Mouse (Mus musculus) embryo, embryonic 11.5 days (tissue): Measurements from ENCODE around the gene Fgfr2.

Experiments used
- DNase-seq: peaks from one replicate; pipeline ENCODE4 v3.0.0-alpha.2; 2012; ENCODE audit warnings: low read depth, low spot score

The Fgfr2 gene

DNA sequence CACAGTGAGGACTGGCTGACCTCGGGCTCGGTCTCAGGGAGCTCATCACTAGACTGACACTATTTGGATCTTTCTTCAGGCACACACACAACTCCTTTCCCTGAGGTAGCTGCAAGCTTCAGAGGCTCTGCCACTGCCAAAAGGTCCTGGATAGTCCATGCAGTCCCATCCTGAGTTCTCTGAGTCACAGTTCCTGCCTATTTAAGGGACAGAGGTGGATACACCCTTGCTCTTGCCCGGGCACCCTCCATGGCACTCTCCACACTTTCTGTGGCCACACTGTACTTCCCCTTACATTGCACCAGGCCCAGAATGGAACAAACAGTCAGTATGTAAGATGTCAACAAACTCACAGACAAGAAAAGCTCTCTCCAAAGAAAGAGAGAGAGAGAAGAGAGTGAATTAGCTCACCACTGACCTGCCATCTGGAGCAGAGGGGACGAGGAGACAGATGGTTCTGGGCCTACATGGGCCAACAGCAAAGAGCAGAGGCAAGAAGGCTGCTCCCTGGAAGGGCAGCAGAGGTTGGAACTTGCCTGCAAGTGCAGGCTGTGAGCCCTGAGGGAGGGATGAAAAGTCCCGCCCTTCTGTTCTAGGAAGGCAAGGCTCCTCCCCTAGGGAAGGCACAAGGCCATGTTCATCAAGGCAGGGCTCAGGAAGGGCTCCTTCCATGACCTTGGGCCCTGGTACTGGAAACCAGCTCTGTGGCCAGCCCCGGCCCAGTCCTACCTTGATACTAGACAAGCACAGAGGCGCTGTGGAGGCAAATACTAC lies 346.6 kb downstream of the Fgfr2 start:
- DNase-seq = no peak

DNA sequence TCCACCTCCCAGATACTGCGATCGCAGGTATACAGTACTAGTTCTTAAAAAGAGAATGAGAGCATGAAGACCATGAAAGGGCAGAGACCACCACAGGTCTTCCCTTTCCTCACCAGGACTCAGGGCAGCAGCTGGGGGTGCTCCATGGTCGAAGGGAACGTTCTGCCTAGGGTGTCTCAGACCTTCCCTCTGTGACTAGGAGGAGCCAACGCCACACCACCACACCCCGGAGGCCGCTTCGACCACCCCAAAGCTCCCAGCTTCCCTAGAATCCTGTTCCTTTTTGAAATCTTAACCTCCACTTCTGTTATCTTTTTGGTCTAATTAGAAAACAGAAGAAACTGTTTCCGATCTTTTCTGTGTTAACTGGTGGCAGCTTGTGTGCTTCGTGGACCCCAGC lies 347.2 kb downstream of the Fgfr2 start:
- DNase-seq = no peak

DNA sequence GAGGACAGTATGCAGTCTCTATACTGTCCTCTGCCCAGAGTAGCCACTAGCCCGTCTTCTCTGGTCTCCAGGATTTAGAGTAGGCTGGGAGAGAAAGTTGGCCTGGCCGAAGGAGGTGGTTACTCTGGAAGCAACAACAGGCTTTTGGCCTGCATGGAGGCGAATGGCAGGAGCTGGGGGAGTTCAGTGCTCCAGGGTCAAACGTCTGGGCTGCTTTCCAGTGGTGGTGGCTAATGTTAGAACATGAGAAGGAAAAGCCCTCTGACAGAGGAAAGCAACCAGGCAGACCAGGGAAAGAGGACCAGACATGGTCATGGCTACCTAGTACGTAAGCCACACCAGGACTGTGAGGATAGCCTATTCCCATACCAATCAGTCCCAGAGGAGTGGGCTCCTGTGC lies 347.8 kb downstream of the Fgfr2 start:
- DNase-seq = no peak

DNA sequence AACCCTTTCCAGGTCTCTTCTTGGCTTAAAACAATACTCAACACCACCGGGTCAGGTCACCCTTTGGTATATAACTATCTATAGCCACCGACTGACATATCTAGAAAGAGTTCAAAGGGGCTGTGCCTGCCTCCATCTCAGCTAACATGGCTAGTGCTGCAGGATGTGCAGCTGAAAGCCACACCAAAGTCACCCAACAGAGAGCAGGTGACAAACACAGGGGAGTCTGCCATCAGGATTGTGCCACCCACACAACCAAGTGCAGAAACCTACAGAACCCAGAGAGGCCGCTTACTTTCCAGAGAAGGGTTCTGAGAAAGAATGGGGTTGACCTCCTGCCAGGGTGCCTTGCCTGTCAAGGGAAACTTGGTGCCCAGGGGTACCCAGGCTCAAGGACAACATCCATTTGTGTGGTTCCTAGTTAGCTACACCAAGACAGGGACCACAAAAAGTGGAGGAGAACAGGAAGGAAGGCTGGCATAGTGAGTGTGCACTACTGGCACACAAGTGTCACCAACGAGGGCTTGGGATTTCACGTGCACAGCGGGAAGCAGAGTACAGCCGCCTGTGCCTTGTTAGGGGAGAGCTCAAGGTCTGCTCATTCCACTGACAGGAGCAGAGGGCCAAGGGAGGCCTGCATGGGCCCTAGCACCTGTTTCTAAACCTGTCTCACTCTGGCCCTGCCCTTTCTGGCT lies 350.0 kb downstream of the Fgfr2 start:
- no peak for DNase-seq

DNA sequence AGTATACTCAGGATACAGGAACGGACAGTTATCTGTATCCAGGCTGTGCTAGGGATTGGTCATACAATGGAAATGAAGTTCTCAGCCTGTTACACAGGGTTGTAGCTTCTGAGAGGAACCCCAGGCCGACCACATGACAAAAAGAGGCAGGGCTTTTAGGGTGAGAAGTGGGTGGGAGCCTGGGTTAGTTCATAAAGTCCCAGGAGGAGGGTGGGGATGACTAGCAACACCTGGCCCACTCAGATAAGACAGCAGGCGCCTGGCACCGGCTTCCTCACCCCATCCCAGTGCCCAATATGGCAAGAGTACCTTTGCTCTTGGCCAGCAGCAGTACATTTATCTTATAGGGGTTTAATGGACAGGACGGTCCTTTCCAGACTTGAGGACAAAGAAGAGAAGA lies 350.7 kb downstream of the Fgfr2 start:
- no peak for DNase-seq

DNA sequence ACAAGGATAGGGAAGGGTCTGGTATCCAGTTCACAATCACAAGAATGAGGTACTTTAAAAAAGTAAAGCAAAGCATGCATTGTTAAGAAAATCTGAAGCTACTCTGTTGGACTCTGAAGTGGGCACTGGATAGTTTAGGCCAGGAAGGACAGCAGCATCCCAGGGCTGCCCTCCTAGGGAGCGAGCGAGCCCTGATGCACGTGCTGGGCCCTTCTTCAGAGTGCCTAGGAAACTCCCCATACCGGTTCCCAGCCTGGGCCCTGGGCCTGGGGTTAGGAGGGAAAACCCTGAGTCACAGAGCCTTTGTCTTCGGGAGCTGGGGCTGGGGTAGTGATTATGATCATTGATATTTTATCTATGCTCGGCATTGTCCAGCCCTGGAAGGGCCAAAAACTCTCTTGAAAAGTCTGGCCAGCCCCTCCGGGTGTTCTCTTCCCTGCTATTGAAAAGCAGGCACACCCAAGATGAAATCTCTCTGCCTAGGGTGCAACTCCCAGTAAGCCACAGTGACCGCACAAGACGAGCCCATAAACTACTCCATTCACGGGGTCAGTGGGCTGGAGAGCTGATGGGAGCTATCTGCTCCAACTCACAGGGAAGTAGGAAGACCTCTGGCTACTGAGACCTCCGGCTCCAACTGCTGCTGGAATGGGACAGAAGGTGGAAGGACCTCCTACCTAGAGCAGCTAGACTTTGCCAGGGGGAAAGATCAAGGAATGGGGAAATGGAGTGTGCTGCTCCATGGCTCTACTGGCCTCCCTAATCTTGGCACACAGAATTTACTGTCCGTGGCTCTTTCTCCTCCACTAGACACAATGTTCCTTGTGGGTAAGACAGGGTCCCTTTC lies 354.4 kb downstream of the Fgfr2 start:
- DNase-seq = no peak

DNA sequence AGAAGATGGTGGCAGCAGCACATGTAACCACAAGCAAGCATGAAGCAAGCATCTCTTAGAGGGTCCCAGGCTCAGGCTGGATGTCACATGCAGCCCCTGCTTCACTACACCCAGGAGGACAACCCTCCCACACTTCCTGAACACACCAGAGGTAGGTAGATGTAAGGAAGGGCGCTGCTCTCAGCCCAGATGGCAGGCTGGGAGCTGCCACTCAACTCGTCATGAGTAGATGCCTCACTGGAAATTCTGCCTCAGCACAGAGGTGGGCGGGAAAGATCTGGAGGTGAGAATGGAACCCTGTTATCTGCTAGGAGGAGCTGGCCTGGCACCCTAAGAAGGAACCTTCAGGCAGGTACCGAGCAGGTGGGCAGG lies 355.2 kb downstream of the Fgfr2 start:
- no peak for DNase-seq

DNA sequence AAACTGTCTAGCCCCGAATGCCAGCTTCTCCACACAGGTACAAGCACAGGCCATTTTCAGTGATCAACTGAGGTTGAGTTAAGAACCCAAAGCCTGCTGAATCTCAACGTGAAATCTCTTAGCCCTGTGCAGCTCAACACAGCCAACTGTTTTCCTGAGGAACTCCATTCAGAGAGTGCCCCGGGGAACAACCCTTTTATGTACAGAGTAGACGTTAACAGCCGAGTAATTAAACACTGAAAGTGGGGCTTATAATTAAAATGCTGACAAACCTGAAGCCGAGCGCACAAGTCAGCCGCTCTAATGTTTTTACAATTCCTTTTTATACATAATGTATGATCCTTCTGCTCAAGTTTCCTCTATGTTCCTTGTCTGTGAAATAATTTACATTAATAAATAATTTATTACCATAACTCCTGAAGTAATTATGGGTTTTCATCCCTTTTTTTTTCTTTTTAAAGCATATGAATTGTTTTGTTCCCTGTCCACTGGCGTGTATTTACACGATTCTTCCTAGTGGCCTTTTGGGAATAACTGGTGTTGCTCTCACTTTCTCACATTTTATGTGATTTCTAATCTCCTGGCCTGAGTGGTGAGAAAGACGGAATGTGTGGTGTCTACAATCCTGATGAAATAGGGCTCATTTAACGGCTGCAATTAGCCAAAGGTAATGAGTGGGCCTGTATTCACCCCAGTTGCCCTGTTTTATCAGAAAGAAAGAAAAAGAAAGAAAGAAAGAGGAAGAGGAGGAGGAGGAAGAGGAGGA lies 355.7 kb downstream of the Fgfr2 start:
- DNase-seq = no peak

DNA sequence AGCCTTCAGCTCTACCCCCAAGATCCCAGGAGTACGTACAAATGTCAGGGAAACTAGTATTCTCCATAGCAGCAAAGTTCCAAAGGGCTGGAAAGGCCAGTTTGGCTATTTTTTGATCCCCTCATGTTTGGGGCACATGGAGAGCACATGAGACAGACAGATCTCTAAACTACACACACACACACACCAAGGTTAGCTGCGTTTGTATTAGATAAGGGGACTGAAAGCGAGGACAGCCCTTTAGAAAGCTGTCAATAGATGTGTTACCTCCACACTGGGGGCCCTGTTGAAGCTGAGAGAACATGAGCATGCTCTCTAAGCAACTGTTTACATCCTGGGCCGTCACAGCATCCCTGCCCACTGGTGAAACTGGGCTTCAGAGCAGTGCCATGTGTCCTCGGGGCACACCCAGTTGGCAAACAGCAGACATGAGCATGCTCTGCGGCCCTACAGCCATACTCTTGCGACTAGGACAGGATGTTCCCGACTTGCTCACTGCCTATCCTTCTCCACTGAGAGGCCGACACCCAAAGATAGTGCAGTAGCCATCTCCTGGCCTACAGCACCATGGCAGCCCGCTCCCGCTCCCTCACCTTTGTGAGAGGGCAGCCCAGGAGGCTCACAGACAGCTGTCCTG lies 356.8 kb downstream of the Fgfr2 start:
- no peak for DNase-seq

DNA sequence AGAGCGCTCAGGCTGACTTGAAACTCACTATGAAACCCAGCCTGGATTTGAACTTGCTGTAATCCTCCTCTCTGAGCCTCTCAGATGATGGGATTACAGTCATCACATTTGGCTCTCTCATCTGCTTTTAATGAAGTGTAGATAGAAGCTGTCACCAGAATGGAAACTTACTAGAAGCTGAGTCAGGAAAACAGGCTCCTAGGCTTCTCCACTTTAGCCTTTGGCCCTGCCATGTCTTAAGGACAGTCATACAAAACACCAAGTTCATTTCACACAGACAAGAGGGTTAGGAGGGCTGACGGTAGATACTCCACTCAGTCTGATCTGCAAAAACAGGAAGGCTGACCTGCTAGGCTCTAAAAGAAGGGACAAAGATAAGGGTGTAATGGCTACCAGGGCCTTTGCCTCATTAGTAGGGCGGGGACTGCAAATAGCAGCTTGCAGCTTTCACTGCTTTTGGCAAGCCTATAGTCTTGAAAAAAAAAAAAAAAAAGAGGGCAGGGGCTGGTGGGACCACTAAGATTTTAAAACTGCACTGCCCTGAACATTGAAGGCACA lies 357.4 kb downstream of the Fgfr2 start:
- no peak for DNase-seq

DNA sequence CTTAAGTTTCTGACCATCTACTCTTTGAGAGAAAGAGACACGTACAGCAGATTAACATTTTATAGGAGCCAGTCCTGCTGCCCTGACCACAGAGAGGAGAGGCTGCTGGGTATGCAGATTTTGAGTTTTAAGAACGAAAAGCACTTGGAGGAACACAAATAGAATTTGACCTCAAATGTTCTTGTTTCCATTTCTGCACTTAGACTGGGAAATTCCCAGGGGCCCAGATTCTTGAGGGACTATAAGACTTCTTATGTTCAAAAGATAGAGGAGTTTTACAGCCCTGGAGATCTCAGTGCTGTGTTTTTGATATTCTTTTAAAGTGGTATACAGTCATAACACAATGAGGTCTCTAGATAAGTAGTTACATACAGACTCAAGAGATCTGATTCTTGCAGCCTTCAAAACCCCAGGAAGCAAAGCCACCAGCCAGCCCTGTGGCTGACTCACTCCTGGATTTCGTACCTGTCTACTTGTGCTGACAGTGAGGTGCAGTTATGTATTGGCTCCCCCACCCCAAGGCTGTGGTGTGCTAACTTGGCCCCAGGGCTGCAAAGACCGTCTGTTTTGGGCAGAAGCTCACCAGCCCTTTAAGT lies 358.2 kb downstream of the Fgfr2 start:
- no peak for DNase-seq

DNA sequence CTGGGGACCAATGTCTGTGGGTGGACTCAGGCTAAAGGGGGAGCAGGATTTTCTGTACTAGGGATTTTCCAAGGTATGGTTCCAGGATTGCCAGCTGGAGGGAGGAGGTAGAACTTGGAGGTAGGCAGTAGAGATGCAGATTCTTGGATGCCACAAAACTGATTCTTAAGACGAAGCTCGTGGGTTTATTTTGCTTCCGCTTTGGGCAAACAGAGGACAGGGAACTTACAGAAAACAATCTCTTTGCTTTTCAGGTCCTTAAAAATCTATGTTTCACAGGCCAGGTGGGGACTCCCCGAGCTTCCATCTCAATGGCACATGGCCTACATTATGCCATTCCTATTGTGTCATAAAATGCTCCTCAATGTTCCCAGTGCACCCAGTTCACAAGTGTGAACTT lies 358.8 kb downstream of the Fgfr2 start:
- DNase-seq = no peak

DNA sequence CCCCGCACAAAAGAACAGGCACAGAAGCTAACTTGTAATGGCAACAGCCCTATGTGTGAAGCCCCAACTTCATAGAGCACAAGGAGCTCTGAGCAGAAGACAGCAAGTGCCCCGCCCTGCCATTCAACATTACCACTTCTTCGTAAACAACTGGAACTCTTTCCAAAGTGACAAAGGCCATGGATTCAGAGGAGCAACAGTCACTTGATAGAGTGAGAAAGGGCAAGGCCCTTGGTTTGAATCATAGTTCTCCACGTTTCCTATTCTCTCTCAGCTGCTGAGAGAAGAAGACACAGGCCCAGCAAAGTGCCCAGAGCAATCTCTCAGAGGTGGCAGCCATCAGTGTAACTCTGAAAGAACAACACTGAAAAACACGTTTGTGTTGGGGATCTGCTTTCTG lies 359.2 kb downstream of the Fgfr2 start:
- no peak for DNase-seq

DNA sequence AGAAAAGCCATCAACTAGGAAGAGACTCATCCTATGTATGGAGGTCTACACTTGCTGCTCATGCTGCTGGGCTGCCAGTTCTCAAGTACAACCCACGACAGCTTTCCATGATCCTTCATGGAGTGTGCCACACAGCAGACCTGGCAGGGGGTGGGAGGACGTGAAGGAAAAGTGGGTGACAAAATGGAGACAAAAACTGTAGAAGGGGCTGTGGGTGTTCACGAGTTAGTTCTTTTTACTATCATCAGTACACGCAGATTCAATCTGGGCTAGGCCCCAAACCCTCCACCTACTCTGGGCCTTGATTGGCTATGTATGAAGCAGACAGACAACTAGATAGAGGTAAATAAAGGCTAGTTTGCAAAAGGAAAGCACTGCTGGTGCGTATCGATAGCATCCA lies 359.8 kb downstream of the Fgfr2 start:
- DNase-seq = no peak

DNA sequence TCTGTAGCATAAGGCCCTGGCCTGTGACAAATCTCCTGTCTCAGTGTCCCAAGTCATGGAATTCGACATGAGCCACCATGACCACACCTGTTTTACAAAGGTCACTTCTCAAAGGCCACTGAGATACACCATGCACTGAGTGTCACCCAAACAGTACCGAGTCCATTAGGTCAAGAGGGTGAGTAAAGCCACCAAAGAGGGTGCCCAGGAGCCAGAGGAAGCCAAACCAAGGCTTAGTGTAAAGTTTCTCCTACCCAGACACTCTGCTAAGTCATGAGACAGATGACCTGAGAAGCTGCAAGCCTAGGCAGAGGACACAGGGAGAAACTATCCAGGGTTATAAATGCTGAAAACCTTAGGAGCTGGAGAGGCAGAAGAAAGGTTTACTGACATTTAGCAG lies 361.7 kb downstream of the Fgfr2 start:
- no peak for DNase-seq

DNA sequence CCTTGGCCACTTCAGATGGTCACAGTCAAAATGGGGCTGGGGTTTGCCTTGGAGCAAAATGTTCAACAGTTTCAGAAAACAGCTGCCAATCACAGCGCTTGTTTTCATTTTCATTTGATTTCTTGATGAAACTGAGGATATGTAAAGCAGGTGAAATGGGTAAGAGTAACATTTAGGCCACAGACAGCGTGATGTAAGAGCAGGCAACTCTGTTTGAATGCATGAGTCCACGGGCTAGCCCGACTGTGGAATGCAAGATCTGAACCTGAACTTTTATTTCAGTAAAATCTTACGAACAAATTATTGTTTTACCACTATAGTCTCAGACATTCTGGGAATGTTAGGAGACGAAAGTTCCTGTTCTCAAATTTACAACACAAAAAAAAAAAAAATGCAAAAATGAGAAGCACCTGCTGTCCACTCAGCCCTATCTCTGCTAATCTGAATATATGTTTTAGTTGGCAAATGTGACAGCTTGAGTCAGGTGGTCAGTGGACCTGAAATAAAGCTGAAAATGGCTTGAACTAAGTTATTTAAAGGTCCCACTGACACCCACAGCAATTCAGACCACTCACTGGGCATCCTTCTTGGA lies 362.5 kb downstream of the Fgfr2 start:
- no peak for DNase-seq

DNA sequence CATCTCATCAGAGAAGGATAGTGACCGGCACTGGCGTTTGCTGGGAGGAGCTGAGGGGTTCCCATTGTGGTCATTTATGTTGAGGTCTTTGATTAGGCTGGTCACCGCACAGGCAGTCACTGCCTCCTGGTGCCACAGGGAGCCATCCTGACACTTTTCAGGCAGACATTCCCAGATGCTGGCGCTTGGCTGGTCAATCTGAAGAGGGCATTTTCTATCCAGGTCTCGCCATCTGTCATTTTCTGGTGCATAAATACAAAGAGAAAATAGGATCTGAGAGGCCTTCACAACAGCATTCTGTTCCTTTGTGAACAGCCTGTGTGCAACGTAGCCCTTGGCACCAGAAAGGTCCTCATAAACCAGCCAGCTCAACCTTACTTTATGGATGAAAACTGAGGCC lies 363.2 kb downstream of the Fgfr2 start:
- no peak for DNase-seq

DNA sequence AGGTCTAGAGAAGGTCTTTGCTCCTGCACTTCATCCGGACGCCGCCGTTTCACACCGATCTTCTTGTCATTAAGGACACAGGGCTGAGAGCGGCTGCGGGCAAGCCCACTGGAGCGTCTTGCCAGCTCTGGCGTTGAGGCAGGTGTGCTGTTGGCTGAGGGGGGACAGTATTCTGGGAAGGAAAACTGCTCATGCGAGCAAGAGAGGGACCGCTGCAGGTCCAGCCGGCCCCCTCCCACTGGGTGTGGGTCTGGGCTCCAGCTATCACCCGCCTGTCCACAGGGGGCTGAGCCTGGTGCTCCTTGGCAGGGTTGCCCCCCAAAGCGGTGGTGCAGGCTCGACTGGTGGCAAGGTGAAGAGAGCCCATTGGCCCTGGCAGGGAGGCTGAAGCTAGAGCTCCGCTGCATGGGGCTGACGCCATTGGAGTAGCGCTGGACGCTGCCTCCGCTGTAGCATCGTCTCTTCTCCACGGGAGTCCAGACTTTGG lies 363.7 kb downstream of the Fgfr2 start:
- DNase-seq = no peak

DNA sequence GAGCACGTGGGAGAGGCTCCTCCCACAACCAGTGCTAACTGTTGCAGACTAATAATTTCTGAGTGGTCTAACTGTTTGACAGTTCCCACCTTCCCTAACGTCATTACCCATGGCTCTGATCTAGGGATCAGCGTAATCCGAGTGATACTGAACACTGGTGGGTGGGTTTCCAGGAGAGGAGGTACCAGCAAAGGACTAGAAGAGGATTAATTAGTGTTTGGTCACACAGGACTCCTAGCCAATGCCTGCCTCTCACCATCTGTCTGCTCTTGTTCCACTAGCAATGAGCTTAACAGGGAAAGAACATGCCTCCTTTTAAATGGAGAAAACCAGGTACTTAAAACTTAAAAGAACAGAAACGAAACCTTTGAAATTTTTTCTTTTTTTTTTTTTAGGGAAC lies 364.3 kb downstream of the Fgfr2 start:
- no peak for DNase-seq

DNA sequence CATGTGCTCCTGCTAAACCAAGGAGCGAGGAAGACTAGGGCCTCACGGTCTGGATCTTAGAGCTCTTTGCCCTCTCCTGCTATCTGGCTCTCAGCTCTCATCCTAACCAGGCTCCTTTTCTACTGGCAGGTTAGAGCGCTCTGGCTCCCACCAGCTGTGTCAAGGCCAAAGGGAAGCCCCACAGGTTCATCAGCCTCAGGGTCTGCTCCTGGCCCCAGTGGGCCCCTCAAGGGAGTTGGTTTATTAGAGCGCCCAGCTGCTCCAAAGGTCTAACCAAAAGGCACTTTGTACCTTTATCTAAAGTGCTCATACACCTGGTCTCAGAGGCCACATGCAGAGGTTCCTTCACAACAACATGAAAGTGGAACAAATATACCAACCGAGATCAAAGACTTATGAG lies 366.8 kb downstream of the Fgfr2 start:
- no peak for DNase-seq
